Comparison of ENCODE assay signal across 15 mouse cellular contexts in the genomic region with DNA sequence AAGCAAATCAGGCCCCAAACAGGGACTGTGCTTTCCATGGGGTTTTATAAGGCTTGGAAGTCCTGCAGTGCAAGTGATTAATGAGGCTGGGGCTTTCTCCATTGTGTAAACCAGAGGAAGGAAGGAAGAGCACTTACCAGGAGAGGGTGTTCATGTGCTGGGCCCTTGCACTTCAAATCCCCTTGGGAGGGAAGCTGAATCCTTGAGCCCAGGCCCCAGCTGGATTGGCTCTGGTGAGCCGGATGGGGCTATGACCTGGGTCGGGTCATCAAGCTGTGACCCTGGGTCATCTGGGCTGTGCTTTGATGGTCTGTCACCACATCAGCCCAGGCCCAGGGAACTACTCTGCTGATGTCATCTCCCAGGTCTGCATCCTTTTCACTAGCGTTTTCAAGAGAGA. TPM values are rescaled to one million over a fixed set of nuclear protein-coding genes. Genes with fewer than 3 reads are reported as not detected.
DNase-seq lines count a peak whose midpoint lies in the region; ATAC-seq and TF ChIP-seq lines count a peak whose summit lies in the region.
"Had no signal": no experiment of that assay in that cellular context is flagged by ENCODE, and none has a peak within 500 bp of the region (broad histone marks: within the 10 kb centered on the region; RNA-seq: fewer than 3 reads in every experiment).

No protein-coding gene starts in this region.

- no peaks in the 10 kb centered on the region; the same call in 1 of the 2 replicates for H3K27me3 ChIP-seq in lung, embryonic 16.5 days (ENCODE audit: control insufficient read depth, insufficient read depth, low read depth, low read length)
- H3K27me3 ChIP-seq: CH12.LX had no signal

- no peak overlapping the region for H3K4me3 ChIP-seq in lung, embryonic 16.5 days (ENCODE audit: low read length)
- no peak overlapping the region for H3K4me3 ChIP-seq in lung, adult 2 months (replicated peaks; ENCODE audit: extremely low read depth, low read depth, low read length)
- H3K4me3 ChIP-seq in gastrocnemius, adult 2 months: no peak overlapping the region

- peaks cover 14% of the 10 kb centered on the region for H3K4me1 ChIP-seq in lung, embryonic 16.5 days (replicated peaks; ENCODE audit: control insufficient read depth, insufficient read depth, low read length)
- H3K4me1 ChIP-seq in lung, adult 2 months (ENCODE audit: control insufficient read depth, insufficient read depth, low read length): peaks cover 2% of the 10 kb centered on the region; the same call in 1 of the 2 replicates

- DNase-seq in lung, adult 2 months: no peak
- peak; percentile 65 to 74 for DNase-seq in adrenal gland, postnatal 36 days
- peak; percentile 62 for DNase-seq in kidney, adult 18-20 months
- DNase-seq in kidney, postnatal 36 days: peak; percentile 80 to 87
- no peak for DNase-seq in urinary bladder, postnatal 4 days (ENCODE audit: low spot score in 2 of 2)
- DNase-seq in gastrocnemius, adult 2 months: no peak
- no peak for DNase-seq in retina, embryonic 14.5 days (ENCODE audit: low spot score)
- DNase-seq: gastrocnemius, postnatal 25 days; layer of hippocampus, adult 9-11 months; left cerebral cortex, postnatal 4 days had no signal

- H3K4me2 ChIP-seq in lung, embryonic 16.5 days (ENCODE audit: low read depth, low read length): no peak overlapping the region

- H3K9ac ChIP-seq in lung, embryonic 16.5 days (ENCODE audit: low read length): no peak overlapping the region

- H3K9me3 ChIP-seq in lung, embryonic 16.5 days (ENCODE audit: control insufficient read depth, low read length): no peaks in the 10 kb centered on the region

- H3K36me3 ChIP-seq in lung, embryonic 16.5 days (ENCODE audit: control insufficient read depth, insufficient read depth, low read length): no peaks in the 10 kb centered on the region

- intact Hi-C loops in gastrocnemius, adult 2 months (cut with DNase I): no loop called here

- no peak for TF ChIP-seq POLR2A in lung, adult 2 months (IDR thresholded peaks at IDR 0.05; ENCODE audit: borderline replicate concordance, extremely low read depth, low read depth, low read length)

- no peak overlapping the region for H3K27ac ChIP-seq in lung, embryonic 16.5 days (ENCODE audit: low read length)
- no peak overlapping the region for H3K27ac ChIP-seq in gastrocnemius, adult 2 months
- H3K27ac ChIP-seq: hindbrain, postnatal 0 days had no signal

- peak; percentile 53; the same call in 1 of the 2 replicates for ATAC-seq in lung, embryonic 16.5 days (ENCODE audit: low read depth)
- ATAC-seq: hindbrain, postnatal 0 days; midbrain, embryonic 16.5 days had no signal

- WGBS in lung, embryonic 16.5 days: 18% methylated on average over 3 of the region's 3 CpGs
- WGBS in lung, adult 2 months: 34% methylated on average over 3 of the region's 3 CpGs

- TF ChIP-seq CTCF in lung, adult 2 months (IDR thresholded peaks at IDR 0.05; ENCODE audit: insufficient read depth, low read length): no peak
- no peak for TF ChIP-seq CTCF in gastrocnemius, adult 2 months (IDR thresholded peaks at IDR 0.05)

RNA-seq across cellular contexts. Expression of a gene that starts 16.9 kb away (rescaled TPM):
- 20.7 and 24.8 TPM in 2 replicates for polyA plus RNA-seq in lung, embryonic 16.5 days (2015; fragmentation: Nextera tagmentation; extraction: Ambion mirVana)
- 63.2 and 91.9 TPM in 2 replicates for polyA plus RNA-seq in lung, adult 2 months (2012; rRNA removed)
- total RNA-seq in adrenal gland, postnatal 36 days (2021): 1 to 10 TPM; 9.0 to 9.5 TPM
- 1 to 10 TPM; 1.4 to 4.2 TPM for total RNA-seq in gastrocnemius, adult 2 months (2021)
- total RNA-seq: CH12.LX had no signal
- polyA plus RNA-seq: liver, embryonic 16.5 days had no signal

Comparison
In these comparisons a context has a peak if more than half of its experiments do, and no peak if none do; other contexts are left out.
1. DNase-seq: peak in adrenal gland, postnatal 36 days (2 of 2), kidney, adult 18-20 months (single experiment) and kidney, postnatal 36 days (2 of 2); none in lung, adult 2 months (single experiment), urinary bladder, postnatal 4 days (0 of 2), gastrocnemius, adult 2 months (single experiment) and retina, embryonic 14.5 days (single experiment).